Mouse (Mus musculus): ENCODE results near the gene Prkaca.
"Not testable (repeated sequence)": the region's sequence is repeated elsewhere in the genome, so short reads cannot be mapped to it uniquely, and the experiment has no call there.

Prkaca gene

DNA sequence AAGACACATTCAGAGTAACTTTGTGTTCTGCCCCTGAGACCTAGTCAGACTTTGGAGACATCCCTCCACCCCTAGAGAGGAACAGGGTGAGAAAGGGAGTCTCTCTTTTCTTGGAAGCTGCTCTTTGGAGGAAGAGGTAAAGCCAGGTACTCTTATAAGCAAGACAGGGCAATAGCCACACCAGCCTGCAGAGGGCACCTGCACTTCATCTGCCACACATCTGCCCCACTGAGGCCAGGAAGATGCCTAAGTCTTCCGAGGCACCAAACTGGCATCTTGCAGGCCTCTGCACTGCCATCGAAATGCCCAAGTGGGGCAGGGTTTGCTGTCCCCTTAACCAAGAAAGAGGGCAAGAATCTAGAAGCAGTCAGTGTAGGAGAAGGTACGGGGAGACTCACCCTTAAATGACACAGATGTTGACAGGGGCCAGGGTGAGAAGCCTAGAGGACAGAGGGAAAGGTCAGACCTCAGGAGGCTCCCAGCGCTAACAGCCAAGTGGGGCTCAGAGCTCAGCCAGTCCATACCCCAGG lies 3.4 kb downstream of the Prkaca start:
- no peak for DNase-seq

DNA sequence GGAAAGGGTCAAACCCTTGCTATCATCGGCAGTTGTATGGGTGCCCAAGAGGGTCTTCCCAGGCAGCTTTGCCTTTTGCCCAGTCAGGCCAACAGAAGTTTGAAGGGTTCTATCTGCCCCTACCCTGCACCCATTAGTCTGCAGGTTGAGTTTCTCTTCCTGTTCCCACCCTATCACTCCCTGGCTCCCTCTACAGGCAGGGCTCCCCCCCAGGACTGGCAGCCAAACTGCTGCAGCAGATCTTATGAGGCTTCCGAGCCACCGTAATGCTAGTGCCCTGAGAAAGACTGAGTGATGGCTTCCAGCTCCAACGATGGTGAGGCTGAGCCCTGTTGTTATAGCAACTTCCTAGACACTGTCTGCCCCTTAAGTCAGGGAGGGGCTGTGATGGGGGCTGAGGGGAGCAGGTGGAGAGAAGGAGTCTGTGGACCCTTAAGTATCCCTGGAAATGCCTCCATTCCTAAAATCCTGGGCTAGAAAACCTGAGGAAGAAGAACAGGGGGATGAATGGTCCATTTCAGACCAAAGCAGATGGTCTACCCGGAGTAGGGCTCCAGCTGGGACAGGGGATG lies 4.1 kb downstream of the Prkaca start:
- DNase-seq: no peak

DNA sequence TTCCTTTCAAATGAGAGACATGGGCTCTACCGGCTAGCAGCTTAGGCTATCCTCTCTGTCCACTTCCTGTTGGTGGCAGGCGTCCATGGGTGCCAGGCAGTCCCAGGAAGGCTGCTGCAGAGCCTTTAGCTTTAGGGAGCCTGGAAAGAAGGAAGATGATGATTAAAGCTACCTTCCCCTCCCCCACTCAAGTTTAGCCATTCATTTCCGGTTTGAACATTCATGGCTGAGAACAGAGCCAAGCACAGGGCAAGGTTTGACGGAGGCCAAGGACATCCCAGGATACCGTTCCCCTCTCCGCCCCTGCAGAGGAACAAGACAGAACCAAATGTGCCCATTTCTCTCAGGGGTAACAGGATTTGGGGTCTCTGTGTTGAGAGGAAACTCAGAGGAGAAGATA lies 4.9 kb downstream of the Prkaca start:
- no peak for DNase-seq

DNA sequence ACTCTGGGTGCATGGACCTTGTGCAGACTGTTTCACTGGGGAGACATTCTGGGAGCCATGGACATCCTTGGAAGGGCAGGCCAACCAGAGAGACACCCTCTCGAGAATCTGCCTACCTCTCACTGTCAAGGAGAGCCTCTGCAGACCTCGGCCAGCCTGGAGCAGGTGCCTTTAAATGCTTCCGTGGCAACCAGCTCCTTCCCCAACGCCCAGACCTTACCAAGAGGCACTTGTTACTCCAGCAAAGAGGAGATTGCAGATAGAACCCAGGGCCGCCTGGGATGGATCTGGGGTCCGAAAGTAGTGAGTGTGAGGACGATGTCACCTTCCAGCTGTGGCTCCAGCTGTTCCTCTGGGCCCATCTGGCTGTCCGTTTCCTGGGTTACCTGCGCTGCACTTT lies 5.4 kb downstream of the Prkaca start:
- no peak for DNase-seq

DNA sequence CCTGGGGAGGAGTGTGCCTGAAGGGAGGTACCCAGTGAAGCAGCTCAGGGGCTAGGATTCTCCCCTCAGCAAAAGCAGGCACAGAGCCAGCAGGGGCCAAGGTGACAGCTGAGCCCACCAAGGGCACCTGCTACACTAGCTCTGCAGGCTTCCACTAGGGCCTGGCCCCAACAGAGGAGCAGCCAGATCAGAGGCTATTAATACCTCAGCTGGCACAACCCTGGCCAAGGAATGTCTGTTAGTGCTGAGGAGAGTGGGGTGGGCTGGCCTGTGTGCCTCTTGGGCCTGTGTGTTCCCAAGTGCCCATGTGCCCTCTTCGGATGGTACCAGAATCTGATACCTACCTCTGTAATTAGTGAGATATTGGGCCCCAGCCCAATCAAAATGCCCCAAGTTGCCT lies 7.5 kb downstream of the Prkaca start:
- no peak for DNase-seq

DNA sequence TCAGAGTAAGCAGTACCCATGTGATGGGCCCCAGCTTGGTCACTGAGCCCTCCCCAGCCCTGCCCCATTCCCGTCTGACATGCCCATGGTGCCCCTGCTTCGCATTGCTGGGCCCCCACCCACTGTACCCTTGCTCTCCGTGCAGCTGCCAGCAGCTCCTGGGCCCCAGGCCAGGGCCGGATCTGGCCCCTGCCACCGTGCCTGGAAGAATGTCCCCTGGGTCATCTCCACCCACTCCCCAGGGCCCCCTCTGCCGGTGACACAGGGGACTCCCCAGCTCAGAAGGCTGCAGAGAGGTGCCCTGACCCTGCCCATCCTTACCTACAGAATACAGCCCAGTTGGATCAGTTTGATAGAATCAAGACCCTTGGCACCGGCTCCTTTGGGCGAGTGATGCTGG lies 8.1 kb downstream of the Prkaca start:
- DNase-seq: no peak

DNA sequence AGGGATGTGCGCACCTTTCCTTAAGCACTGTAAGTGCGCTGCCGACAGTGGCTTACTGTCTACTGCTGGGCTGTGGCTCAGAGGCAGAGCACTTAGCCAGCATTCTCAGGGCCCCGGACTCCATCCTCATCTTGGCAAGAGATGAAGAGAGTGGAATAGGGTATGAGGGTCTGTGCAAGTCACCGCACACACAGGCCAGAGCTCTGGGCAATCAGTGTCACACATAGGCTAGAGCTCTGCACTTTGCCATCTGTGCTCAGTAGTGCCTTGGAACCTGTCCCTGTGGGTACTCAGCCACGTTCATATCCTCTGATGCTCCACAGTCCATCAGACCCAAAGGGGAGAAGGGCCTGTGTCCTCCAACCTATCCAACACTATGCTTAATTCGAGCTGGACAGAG lies 8.7 kb downstream of the Prkaca start:
- DNase-seq: no peak

DNA sequence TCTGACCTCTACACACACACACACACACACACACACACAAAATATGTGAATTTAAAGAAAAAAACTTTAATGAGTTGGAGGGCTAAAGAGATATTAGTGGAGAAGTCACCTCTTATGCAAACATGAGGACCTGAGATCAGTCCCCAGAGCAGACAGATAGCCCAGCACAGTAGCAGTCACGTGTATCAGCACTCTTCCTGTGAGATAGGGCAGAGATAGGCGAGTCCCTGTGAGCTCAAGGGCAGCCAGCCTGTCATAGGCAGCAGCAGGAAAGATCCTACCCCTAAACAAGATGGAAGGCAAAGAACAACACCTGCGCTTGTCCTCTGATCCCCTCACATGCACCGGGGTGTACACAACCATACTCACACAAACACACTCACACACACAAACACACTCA lies 9.7 kb downstream of the Prkaca start:
- DNase-seq: no peak

DNA sequence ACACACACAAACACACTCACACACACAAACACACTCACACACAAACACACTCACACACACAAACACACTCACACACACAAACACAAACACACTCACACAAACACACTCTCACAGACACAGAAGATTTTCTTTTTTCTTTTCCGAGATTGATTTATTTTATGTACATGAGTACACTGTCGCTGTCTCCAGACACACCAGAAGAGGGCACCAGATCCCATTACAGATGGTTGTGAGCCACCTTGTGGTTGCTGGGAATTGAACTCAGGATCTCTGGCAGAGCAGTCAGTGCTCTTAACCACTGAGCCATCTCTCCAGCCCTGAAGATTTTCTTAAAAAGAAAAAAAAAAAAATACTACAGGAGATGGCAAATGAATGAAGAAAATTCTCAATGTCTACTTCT lies 10.4 kb downstream of the Prkaca start:
- not testable (repeated sequence) for DNase-seq

DNA sequence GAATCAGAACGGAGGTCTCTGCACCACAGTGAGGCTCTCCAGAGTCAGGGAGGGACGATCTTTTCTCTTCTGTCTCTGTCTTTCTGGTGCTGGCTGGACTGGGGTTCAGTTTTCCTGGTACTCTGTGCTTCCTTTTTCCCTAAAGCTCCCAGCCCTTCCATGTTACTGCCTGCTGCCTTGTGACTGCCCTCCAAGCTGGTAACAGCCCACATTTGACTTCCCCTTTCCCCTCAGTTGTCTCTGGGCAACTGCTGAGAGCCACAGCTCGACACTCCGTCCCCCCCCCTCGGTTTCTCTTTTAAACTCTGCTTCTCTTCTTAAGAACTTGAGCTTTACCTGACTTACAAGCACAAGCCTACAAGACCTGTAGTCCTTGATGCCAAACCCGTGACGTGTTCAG lies 16.4 kb downstream of the Prkaca start:
- no peak for DNase-seq

DNA sequence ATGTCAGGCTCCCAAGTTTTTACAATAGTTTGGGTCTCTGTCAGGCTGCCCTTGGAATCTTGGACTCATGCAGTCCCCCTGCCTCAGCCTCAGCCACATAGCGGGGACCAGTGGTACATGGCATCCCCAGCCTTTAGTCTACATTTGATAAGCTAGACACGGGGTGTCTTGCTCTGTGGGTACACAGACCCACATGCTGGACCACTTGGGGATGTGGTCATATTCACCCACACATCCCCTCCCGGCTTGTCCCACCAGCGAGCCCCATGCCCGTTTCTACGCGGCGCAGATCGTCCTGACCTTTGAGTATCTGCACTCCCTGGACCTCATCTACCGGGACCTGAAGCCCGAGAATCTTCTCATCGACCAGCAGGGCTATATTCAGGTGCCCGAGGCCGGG lies 17.4 kb downstream of the Prkaca start:
- DNase-seq: no peak

DNA sequence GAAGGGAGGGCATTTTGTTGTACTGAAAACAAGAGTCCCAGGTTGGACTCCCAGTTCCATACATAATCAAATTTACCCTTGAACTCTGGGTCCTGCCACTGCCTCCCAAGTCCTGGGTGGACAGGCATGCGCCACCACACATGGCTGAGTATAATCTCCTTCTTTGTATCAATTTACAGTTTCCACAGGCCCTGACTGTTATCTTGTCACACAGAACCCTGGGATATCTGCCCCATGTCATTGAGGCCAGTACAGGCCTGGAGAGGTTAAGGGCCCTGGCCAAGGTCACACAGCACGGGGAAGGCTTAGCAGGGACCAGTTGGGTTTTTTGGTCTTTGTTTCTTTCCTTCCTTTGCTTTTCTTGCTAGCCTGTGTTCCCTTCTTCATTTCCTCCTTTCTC lies 19.7 kb downstream of the Prkaca start:
- DNase-seq: no peak

DNA sequence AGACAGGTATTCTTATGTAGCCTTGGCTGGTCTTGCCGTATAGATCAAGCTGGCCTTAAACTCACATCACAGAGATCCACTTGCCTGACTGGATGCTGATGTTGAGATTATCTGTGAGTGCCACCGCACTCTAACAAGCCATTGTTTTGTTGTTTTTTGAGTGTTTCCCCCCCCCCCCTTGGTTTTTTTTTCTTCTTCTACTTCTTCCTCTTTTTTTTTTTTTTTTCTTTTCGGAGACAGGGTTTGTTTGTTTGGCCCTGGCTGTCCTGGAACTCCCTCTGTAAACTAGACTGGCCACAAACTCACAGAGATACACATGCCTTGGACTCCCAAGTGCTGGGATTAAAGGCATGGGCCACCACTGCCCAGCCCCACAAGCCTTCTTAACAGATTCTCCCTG lies 21.2 kb downstream of the Prkaca start:
- DNase-seq: no peak

DNA sequence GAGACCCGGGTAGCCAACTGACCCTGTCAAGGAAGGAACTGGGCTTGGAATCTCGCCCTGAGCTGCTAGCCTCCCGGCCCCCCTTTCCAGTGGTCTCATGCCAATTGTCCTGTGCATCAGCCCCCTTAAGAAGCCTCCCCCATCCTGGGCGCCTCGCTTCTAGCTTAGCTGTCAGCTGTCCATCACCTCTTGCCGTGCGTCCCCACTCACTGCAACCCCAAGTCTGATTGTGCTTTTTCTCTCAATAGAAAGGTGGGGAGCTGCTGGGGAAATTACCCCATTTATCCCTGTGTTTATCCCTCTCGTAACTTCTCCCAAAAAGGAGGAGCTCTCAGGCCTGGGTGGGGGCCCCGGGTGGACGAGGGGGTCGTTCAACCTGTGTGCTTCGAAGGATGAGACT lies 23.2 kb downstream of the Prkaca start:
- DNase-seq: no peak

DNA sequence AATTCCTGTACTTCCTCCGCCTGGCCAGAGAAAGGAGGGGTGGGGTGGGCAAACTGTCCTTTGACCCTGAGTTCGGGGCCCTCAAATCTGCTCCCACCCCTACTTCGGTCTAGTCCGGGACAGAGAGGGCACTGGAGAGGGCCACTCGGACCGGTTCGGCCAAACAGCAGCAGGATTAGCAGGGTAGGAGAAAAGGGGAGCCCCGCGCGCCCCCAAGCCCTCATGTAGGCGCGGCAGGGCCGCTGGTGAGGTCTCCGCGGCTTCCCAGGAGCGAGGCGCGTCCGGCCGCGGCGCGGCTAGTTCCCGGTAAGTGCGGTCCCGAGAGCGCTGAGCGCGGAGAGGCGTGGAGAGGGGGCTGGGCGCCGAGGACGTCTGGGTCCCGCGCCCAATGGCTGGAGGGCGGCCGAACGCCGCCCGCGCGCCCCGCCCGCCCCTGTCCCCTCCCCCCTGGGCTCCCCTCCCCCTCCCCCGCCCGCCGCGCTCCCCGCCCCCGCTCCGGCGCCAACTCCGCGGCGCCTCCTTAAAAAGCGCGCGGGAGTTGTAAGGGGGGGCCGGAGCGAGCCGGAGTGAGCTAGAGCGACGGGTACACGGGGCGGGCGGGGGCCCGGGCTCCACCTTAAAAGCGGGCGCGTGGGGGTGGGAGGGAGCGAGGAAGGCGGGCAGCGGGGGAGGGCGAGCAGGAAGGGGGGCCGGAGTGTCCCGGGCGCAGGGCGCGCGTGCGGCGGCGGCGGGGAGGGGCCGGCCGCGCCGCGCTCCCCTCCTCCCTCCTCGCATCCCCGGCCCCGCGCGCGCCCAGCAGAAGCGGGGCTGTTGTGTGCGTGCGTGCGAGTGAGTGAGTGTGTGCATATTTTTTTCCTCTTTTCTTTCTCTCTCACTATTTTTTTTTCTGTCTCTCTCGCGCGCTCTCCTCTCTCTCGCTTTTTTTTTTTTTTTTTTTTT lies 24.0 kb downstream of the Prkaca start:
- DNase-seq: peak; percentile 95

DNA sequence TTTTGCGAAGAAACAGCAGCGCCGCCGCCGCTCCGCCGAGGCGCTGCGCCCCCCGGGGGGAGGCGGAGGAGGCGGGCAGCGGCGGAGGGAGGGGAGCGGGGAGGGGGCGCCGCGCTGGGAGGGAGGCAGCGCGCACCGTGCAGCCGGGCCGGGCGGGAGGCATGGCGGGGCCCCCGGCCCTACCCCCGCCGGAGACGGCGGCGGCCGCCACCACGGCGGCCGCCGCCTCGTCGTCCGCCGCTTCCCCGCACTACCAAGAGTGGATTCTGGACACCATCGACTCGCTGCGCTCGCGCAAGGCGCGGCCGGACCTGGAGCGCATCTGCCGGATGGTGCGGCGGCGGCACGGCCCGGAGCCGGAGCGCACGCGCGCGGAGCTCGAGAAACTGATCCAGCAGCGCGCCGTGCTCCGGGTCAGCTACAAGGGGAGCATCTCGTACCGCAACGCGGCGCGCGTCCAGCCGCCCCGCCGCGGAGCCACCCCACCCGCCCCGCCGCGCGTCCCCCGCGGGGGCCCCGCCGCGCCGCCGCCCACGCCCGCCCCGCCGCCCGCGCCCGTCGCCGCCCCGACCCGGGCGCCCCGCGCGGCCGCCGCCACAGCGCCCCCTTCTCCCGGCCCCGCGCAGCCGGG lies 24.8 kb downstream of the Prkaca start, which contains the start of gene Samd1:
Samd1 (plus strand) TSS at position 162 of the 631 bp plus-strand sequence.
- DNase-seq: peak; percentile 80

DNA sequence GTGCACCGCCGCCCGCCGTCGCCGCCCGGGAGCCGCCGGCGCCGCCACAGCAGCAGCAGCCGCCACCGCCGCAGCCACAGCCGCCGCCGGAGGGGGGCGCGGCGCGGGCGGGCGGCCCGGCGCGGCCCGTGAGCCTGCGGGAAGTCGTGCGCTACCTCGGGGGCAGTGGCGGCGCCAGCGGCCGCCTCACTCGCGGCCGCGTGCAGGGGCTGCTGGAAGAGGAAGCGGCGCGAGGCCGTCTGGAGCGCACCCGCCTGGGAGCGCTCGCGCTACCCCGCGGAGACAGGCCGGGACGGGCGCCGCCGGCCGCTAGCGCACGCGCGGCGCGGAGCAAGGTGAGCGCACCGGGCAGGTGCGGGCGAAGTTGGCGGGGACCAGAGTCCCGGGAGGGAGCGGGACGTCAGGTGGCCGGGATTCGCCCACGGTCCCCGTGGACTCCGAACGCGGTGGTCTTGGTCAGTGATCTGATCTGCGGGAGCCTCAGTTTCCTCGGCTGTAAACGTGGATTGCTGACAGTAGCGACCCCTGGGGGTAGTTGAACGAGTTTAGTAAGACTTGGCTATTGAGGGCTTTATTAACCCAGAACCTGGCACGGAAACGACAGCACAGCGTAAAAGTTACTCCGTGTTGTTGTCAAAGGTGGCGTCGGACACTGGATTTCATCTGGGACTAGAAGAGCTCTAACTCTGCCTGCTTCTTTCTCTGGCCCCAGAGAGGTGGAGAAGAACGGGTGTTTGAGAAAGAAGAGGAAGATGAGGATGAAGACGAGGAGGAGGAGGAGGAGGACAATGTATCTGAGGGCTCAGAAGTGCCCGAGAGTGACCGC lies 25.7 kb downstream of the Prkaca start:
- peak; percentile 85 for DNase-seq

DNA sequence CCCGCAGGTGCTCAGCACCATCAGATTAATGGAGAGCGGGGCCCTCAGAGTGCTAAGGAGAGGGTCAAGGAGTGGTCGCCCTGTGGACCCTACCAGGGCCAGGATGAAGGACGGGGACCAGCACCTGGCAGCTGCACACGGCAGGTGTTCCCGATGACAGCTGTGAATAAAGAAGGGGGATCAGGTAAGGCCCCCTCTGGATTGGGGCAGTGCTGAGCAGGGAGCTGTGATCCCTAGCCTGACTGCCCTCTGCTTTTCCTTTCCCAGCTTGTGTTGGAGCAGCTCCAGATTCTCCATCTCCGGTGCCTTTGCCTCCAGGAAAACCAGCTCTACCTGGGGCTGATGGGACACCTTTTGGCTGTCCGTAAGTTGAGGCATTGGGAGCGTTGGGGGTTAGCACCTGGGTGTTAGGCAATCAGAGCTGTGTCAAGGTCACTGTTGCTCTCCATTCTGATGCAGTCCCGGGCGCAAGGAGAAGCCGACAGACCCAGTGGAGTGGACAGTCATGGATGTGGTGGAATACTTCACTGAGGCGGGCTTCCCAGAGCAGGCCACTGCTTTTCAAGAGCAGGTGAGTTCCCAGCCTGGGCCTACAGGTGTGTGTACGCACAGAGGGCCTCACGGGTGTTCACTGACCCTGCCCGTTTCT lies 26.4 kb downstream of the Prkaca start:
- no peak for DNase-seq

DNA sequence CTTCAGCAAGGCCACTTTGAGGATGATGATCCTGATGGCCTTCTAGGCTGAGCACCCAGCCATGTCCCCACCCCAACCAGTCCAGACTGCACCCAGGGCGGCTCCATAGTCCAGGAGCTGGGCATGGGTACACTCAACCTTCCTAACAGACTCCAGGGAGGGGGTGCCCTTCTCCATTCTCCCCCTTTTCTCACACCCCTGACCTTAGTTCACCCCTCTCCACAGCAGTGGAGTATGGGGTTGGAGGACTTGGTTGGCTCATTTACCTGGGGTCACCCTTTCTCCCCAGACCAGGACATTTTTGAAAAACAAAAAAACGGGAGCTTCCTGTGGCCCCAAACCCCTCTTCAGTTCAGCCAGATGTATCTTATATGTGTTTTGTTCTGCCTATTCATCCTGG lies 27.0 kb downstream of the Prkaca start:
- DNase-seq: no peak

DNA sequence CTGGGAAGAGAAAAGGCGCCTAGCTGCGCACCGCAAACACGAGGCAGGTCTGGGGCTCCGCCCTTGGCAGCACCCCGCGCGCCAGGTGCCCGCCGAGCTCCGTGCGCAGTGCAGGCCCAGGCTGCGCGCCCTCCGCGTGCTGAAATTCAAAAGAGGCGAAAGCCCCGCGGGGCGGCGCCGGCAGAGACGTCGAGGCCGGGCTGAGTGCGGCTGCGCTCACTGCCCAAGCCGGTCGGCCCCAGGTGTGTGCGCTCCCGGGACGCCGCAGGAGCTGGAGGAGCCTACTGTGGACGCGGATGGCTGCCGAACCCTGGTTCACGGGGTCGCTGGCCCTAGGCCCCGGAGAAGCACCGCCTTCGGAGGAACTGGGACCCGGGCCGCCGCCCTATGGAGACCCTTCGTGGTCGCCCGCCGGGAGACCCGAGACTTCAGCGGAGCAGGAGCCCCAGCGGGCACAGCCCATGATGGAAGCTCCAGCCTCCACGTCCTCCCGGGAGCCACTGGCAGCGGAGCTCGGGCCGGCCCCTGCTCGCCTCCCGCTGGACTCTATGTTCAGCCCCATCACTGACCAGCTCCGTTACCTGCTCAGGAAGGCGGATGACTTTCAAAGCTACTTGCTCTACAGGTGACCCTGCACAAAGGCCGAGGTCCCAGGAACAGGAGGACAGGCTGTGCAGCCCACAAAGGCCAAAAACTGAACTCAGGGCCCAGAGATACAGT lies 28.6 kb downstream of the Prkaca start, which contains the start of gene 1700067K01Rik:
1700067K01Rik (plus strand) TSS at position 222 of the 720 bp plus-strand sequence.
- DNase-seq: no peak

DNA sequence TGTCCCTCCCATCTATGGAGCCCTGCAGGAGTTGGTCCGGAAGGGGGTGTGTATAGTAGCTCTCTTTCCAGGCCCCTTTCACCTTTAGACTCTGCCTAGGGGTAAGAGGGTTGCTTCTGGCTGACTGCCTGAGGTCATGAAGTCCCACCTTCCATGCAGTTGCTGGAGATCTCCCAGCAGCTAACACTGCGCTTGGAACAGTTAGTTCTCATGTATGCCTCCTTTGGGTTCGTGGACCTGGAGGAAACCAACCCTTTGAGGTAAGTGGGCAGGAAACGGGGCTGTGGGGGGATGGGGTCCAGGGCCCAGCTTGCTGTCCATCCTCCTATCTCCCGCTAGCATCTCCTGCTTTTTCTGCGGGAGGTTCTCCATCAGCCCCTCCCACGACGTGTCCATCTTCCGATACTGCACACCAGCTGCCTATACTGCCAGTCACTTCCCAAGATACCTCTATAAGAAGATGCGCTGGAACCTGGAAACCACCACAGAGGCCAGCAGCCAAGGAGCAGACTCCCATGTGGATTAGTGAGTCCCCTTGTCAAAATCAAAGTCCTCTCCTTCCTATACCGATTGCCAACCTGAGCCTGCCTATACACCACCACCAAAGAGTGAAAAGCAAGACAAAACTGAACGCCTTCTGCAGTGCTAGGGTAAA lies 30.3 kb downstream of the Prkaca start:
- DNase-seq: no peak
